ENCODE assay signal across 16 mouse cellular contexts in genomic region chr1:52142117-52142516, GRCm38 (mm10).
"Had no signal": no experiment of that assay in that cellular context is flagged by ENCODE, and none has a peak within 500 bp of the region (broad histone marks: within the 10 kb centered on the region; RNA-seq: fewer than 3 reads in every experiment).

No protein-coding gene starts in this region.

- H3K4me2 ChIP-seq: limb, embryonic 13.5 days; liver, embryonic 15.5 days; lung, embryonic 14.5 days; midbrain, embryonic 12.5 days; neural tube, embryonic 13.5 days; stomach, embryonic 15.5 days had no signal

- H3K27ac ChIP-seq: kidney, postnatal 0 days; limb, embryonic 13.5 days; liver, embryonic 15.5 days; macrophage; midbrain, embryonic 12.5 days; neural tube, embryonic 13.5 days; stomach, embryonic 15.5 days had no signal

- DNase-seq: kidney, adult 8-10 months; left cerebral cortex, postnatal 4 days; lung, embryonic 14.5 days; lung, postnatal 14 days; retina, postnatal 1 day; right cerebral cortex, postnatal 4 days; spleen, adult 18-20 months; thymus, postnatal 36 days had no signal

- H3K4me3 ChIP-seq: limb, embryonic 13.5 days; liver, embryonic 15.5 days; midbrain, embryonic 12.5 days; neural tube, embryonic 13.5 days; stomach, embryonic 15.5 days had no signal

- H3K27me3 ChIP-seq: limb, embryonic 13.5 days; liver, embryonic 15.5 days; midbrain, embryonic 12.5 days; neural tube, embryonic 13.5 days; stomach, embryonic 15.5 days had no signal

- H3K9me3 ChIP-seq: limb, embryonic 13.5 days; liver, embryonic 15.5 days; midbrain, embryonic 12.5 days; neural tube, embryonic 13.5 days; stomach, embryonic 15.5 days had no signal

- H3K9ac ChIP-seq: limb, embryonic 13.5 days; liver, embryonic 15.5 days; lung, embryonic 14.5 days; midbrain, embryonic 12.5 days; neural tube, embryonic 13.5 days; stomach, embryonic 15.5 days had no signal

- H3K4me1 ChIP-seq: liver, embryonic 15.5 days; neural tube, embryonic 13.5 days had no signal

- ATAC-seq: midbrain, embryonic 16.5 days had no signal
